Mouse (Mus musculus): ENCODE results near the gene Skap1. TPM values are rescaled to one million over a fixed set of nuclear protein-coding genes. Genes with fewer than 3 reads are reported as not detected.
"Not testable (repeated sequence)": the region's sequence is repeated elsewhere in the genome, so short reads cannot be mapped to it uniquely, and the experiment has no call there.

Skap1 gene
- polyA plus RNA-seq, 1 experiment = 4.9 TPM

DNA sequence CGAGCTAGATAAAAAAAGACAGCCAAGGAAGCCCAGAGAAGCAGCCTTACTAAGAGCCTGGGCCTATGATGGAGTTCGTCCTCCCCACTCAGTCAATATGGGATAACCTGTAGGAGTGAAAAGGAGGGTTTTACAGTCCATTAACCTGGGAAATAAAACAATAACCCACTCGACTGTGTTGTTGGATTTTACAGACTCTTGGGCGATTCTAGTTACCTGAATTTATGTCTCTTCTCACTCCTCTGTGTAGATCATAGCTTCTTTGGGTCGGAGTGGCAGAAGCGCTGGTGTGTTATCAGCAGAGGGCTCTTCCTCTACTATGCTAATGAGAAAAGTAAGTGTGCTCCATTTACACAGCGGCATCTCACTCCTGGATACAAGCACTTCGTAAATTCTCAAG, 239.4 kb downstream of the Skap1 start:
- WGBS = 75% methylated on average over 8 of the region's 8 CpGs
- H3K4me1 ChIP-seq (ENCODE audit: control insufficient read depth, insufficient read depth, low read length) = no peaks in the 10 kb centered on the region; the same call in 1 of the 2 replicates
- TF ChIP-seq POLR2A (IDR thresholded peaks at IDR 0.05; ENCODE audit: borderline replicate concordance, control insufficient read depth, low read depth, low read length) (no peak), CTCF (IDR thresholded peaks at IDR 0.05; ENCODE audit: control insufficient read depth, insufficient read depth, low read length) (no peak)
- H3K4me3 ChIP-seq (replicated peaks; ENCODE audit: control insufficient read depth, low read depth, low read length) = no peak overlapping the region
- no peak overlapping the region for H3K27ac ChIP-seq (ENCODE audit: control insufficient read depth, insufficient read depth, low read depth, low read length, poor library complexity)

DNA sequence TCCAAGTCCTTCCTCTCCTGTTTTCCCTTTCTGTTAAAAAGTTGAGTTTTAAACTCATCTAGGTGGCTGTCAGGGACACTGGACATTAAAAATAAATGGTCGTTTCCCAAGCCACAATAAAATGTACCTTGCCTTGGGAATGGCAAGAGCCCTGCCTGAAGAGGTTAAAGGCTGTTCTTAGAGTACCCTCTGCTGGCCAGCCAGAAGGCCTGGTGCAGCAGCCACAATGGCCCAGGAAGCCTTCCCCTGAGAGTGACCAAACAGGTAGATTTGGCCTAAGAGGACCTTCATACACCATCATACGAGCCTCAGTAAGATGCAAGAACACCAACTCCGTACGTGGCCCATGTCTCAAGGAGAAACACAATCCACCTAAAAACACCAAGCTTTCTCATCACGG, 246.9 kb downstream of the Skap1 start:
- TF ChIP-seq POLR2A (IDR thresholded peaks at IDR 0.05; ENCODE audit: borderline replicate concordance, control insufficient read depth, low read depth, low read length) (no peak), CTCF (IDR thresholded peaks at IDR 0.05; ENCODE audit: control insufficient read depth, insufficient read depth, low read length) (no peak)
- 74% methylated on average over 5 of the region's 5 CpGs for WGBS
- Histone ChIP-seq H3K27ac (ENCODE audit: control insufficient read depth, insufficient read depth, low read depth, low read length, poor library complexity) (no peak overlapping the region), H3K4me1 (ENCODE audit: control insufficient read depth, insufficient read depth, low read length) (no peaks in the 10 kb centered on the region), H3K4me3 (replicated peaks; ENCODE audit: control insufficient read depth, low read depth, low read length) (no peak overlapping the region)

GRCm38 (mm10) chr11:96711670-96712069, 247.3 kb downstream of the Skap1 start:
- TF ChIP-seq POLR2A (IDR thresholded peaks at IDR 0.05; ENCODE audit: borderline replicate concordance, control insufficient read depth, low read depth, low read length) (no peak), CTCF (IDR thresholded peaks at IDR 0.05; ENCODE audit: control insufficient read depth, insufficient read depth, low read length) (no peak)

DNA sequence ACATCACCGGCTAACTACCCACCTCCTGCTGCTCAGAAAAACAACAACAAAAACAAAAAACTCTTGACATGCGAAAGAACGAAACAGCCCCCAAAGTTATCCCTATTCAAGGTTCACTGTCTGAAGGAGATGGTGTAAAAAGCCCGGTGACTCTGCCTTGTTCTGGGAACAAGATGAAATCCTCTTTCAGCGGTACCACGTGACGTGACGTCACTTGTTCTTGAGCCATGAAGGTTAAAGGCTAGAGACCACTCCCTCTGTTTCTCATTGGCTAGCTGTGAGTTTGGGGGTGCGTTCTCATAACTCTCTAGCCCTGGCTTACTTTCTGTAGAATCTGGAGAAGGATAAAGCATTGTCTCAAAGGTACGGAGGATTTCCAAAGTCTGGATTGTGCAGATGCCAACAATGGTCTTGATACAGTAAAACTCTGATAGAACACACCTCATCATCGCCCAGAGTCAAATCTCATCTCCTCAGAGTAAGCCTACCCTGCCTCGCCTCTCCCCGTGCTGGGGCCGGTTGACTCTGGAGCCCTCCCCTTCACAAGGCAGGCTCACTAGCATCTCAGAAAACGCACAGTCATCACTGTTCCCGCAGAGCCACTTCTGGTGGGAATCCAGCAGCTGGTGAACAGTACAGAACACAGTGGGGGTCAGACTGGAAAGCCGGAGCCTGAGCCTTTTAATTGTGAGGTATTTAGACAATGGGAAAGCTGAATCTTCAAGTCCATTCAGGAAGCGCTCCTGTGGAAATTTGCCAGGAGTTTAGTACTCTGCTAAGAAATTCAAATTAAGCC, 249.0 kb downstream of the Skap1 start:
- 49% methylated on average over 18 of the region's 18 CpGs for WGBS
- TF ChIP-seq POLR2A (IDR thresholded peaks at IDR 0.05; ENCODE audit: borderline replicate concordance, control insufficient read depth, low read depth, low read length) = no peak
- no peak for TF ChIP-seq CTCF (IDR thresholded peaks at IDR 0.05; ENCODE audit: control insufficient read depth, insufficient read depth, low read length)

More at GRCm38 (mm10) chr11:96711670-96712069, 247.3 kb downstream of the Skap1 start:
- Histone ChIP-seq H3K4me3 (replicated peaks; ENCODE audit: control insufficient read depth, low read depth, low read length) (no peak overlapping the region), H3K4me1 (ENCODE audit: control insufficient read depth, insufficient read depth, low read length) (no peaks in the 10 kb centered on the region), H3K27ac (ENCODE audit: control insufficient read depth, insufficient read depth, low read depth, low read length, poor library complexity) (no peak overlapping the region)
- WGBS = 87% methylated on average over 7 of the region's 7 CpGs

DNA sequence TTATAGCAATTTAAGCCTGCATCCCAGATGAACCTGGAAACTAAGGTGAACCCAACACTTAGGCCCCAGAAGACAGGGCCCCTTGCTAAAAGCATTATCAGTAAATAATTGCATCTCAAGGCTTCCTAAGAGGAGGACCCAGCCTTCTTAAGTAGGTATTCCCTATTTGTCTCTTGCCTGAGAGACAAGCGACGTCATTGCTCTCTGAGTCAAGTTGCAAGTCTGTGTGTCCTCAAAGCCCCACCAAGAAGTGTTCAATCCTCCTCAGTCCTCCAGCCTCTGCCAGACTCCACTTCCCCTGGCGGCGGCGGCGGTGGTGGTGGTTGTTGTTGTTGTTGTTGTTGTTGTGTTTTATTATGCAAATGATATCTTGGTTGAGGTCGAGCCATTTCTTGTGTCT, 249.6 kb downstream of the Skap1 start:
- WGBS = 82% methylated on average over 7 of the region's 7 CpGs
- no peaks in the 10 kb centered on the region for H3K4me1 ChIP-seq (ENCODE audit: control insufficient read depth, insufficient read depth, low read length)
- H3K27ac ChIP-seq (ENCODE audit: control insufficient read depth, insufficient read depth, low read depth, low read length, poor library complexity) = no peak overlapping the region
- no peak overlapping the region for H3K4me3 ChIP-seq (replicated peaks; ENCODE audit: control insufficient read depth, low read depth, low read length)
- TF ChIP-seq POLR2A (IDR thresholded peaks at IDR 0.05; ENCODE audit: borderline replicate concordance, control insufficient read depth, low read depth, low read length) (no peak), CTCF (IDR thresholded peaks at IDR 0.05; ENCODE audit: control insufficient read depth, insufficient read depth, low read length) (no peak)

More for the DNA sequence above, 249.0 kb downstream of the Skap1 start:
- Histone ChIP-seq H3K4me1 (ENCODE audit: control insufficient read depth, insufficient read depth, low read length) (no peaks in the 10 kb centered on the region), H3K27ac (ENCODE audit: control insufficient read depth, insufficient read depth, low read depth, low read length, poor library complexity) (no peak overlapping the region), H3K4me3 (replicated peaks; ENCODE audit: control insufficient read depth, low read depth, low read length) (no peak overlapping the region)

DNA sequence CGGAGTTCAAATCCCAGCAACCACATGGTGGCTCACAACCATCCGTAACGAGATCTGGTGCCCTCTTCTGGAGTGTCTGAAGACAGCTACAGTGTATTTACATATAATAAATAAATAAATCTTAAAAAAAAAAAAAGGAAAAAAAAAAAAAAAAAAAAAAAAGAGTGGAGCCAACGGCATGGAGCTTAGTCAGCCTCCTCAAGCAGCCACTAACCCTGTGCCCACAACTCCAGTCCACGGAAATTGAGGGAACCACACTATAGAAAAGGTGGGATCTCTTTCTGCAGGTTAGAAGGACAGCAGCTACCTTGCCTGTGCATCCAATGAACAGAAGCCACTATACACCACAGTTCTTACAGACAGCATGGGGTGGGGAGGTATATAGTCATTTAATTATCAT, 250.8 kb downstream of the Skap1 start:
- not testable (repeated sequence) for H3K4me1 ChIP-seq (ENCODE audit: control insufficient read depth, insufficient read depth, low read length); H3K27ac ChIP-seq (ENCODE audit: control insufficient read depth, insufficient read depth, low read depth, low read length, poor library complexity)
- 80% methylated on average over 5 of the region's 5 CpGs for WGBS

GRCm38 (mm10) chr11:96718609-96719008, 254.2 kb downstream of the Skap1 start:
- TF ChIP-seq POLR2A (IDR thresholded peaks at IDR 0.05; ENCODE audit: borderline replicate concordance, control insufficient read depth, low read depth, low read length) (no peak), CTCF (IDR thresholded peaks at IDR 0.05; ENCODE audit: control insufficient read depth, insufficient read depth, low read length) (no peak)
- no peaks in the 10 kb centered on the region for H3K4me1 ChIP-seq (ENCODE audit: control insufficient read depth, insufficient read depth, low read length)
- WGBS = 70% methylated on average over 7 of the region's 7 CpGs
- no peak overlapping the region for H3K4me3 ChIP-seq (replicated peaks; ENCODE audit: control insufficient read depth, low read depth, low read length)
- no peak overlapping the region for H3K27ac ChIP-seq (ENCODE audit: control insufficient read depth, insufficient read depth, low read depth, low read length, poor library complexity)

More for the DNA sequence above, 250.8 kb downstream of the Skap1 start:
- not testable (repeated sequence) for H3K4me3 ChIP-seq (replicated peaks; ENCODE audit: control insufficient read depth, low read depth, low read length)

DNA sequence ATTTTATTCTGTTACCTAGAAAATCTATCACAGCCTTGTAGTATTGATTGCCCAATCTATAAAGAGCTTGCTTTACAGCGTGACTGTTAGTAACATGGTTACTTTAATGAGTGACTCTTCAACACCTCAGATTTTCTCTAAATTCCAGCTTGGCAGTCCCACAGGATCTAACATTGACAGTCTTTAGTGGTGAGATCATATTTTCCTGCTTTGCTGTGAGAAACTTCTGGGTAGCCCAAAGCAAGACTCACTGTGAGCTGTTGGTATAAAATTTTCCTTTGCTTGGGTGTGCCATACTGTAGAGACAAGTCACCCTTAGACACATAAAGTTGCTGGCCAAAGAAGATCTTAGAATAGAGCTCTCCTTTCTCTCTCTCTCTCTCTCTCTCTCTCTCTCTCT, 261.4 kb downstream of the Skap1 start:
- Histone ChIP-seq H3K4me1 (ENCODE audit: control insufficient read depth, insufficient read depth, low read length) (no peaks in the 10 kb centered on the region; the same call in 1 of the 2 replicates), H3K4me3 (replicated peaks; ENCODE audit: control insufficient read depth, low read depth, low read length) (no peak overlapping the region), H3K27ac (ENCODE audit: control insufficient read depth, insufficient read depth, low read depth, low read length, poor library complexity) (no peak overlapping the region)
- 80% methylated on average over 1 of the region's 1 CpGs for WGBS
- no peak for TF ChIP-seq POLR2A (IDR thresholded peaks at IDR 0.05; ENCODE audit: borderline replicate concordance, control insufficient read depth, low read depth, low read length)
- no peak for TF ChIP-seq CTCF (IDR thresholded peaks at IDR 0.05; ENCODE audit: control insufficient read depth, insufficient read depth, low read length)
